Mouse (Mus musculus) neural tube, embryonic 10.5 days (tissue): ENCODE results near the gene Susd1.

Experiments
- DNase-seq: peaks from one replicate; pipeline ENCODE4 v3.0.0-alpha.2; 2017; ENCODE audit warnings: low spot score; ENCODE audit errors: extremely low spot score

Susd1 gene

DNA sequence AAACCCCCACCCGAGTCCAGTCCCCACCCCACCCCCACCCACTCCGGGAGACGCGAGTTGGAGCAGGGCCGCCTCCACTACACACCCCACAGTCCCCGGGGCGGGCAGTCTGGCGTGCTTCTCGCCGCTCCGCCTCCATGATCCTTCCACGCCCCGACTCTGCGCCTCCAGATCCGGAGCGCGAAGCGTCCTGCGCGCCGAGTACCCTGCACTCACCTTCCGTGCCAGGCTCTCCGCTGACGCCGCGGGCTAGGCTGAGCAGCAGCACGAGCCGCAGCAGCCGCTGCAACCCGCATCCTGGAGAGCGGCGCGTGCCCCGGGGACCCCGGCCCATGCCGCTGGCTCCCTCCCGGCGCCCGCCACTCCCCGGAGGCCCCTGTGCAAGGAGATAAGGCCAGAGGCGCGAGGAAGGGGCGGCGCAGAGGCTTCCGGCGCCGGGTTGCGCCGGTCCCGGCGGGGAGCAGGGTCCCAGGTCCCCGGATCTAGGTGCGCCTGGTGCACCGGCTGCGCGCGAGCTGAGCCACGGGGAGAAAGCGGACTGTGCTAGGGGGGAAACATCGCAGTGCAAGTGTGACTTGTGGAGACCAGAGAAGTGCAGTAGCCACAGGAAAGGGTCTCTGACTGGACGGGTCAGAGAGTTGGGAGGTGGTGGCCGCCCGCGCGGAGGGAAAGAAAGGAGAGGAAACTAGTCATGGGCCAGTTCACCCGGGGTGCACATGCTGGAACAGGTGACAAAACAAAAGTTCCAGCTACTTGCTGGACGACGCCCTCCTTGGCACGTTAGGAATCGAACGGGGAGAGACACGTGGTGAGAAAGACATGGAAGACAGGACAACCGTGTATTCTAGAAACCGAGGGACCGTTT, at the start of gene Susd1:
TSS of gene Susd1 (minus strand) at position 644 of the 865 bp plus-strand sequence.
- DNase-seq: peak; percentile 74

DNA sequence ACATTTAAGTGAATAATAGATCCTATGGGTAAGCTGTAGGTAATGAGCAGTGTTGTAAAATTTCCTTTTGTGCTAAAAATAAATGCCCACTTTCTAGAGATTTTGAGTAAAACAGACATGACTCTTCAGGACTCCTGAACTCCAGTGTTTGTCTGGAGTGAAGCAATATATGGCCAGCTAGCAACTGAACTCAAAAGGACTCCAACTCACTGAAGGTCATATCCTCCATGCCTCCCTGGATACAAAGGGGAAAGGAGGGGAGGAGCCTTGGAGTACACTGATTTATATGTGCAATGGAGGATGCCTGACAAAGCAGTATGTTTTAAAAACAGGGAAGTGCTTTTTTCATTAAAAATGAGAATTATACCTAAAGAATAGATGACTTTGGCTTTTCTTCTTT, 32.9 kb upstream of the Susd1 start:
- DNase-seq: no peak

- DNase-seq: no peak
These were observed 27.0 kb upstream of the Susd1 start for GRCm38 (mm10) chr4:59465449-59465848.

DNA sequence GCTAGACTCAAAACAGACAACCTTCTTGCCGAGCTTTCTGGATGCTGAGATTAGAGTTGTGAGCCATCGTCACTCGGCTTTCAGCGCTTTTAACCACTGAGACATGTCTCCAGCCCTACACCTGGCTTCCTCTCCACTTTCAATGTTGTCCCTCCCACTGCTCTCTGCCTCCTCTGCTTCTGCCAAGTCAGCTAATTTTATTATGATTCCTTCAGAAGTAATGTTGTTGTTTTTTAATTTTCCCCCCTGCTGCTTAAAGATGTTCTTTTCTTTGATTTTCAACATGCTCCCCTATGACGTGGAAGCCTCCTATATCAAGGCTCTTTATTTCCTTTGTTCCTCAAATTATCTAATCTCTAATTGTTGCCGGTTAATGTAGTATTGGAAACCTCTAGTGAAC, 26.2 kb upstream of the Susd1 start:
- no peak for DNase-seq

GRCm38 (mm10) chr4:59462494-59462893, 24.1 kb upstream of the Susd1 start:
- DNase-seq: no peak

DNA sequence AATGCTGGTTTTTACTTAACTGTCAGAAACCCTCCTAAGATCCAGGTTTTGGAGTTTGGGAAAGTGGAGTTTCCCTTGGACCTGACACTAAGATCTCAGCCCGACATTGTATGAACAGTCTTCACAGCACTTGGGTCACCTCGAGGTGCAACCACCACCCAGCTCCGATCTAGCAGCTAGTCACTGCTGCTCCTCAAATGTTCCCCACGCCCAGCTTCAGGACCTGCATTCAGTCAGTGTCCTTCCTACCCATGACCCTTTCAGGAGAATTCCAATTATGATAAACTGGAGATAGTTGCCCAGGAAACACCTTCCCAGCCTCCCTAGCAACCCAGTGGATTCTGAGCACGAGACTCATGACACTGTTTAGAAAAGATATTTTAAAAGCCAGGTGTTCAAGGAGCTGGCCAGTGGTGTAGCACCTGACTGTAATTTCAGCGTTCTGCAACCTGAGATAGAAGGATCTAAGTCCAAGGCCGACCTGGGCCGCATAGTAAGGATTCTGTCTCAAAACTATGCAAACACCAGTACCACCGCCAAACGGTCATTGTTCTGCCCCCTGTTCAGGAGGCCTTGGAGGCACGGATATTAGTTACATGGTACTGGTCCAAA, 22.8 kb upstream of the Susd1 start:
- DNase-seq: no peak

DNA sequence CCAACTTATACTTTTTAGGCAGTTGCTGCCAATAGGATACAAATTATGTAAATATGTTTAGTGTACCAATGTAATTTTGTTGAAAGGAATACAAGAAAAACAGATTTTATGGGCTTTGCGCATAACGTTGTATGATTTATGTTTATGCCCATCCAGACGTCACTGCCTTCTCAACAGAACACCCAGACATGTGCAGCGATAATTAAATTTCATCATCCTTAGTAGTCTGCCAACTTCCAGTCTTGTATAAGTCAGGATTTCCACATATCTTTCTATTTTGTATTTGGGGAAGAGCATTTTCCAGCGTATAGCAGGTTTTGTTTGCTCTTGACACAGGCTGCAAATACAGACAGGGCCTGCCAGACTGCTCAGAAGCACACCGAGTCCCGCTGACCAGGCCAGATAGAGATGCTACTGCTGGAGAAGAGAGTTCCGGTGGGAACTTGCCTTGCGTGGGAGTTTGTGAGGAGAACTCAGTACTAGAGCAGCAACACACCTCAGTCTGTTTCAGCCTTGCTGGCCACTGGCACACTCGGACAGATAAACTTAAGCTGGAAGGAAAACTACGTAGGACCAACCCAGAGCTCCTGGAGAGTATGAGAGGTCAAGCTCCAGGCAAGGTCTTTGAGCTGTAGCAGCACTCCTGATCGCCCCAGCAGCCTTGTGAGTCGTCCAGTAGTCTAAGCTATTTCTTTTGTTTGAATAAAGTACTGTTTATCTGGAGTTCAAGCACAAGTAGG, 21.0 kb upstream of the Susd1 start:
- DNase-seq: no peak

DNA sequence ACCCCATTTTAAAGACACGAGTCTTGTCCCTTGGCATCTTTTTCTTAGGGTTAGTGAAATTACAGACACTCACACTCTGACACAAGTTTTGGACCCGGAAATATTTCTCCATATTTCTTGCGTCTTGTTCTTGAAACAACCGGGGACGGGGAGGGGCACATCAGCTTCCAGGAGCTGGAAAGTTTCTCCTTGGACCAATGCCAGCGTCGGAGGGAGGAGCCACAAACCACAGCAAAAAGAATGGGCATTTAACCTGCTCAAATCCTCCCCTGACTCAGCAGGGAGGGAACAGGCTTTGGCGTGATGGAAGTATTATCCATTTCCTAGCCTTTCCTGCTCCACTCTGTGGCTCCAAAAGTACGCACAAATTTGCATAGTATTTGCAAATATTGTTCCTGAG, 19.5 kb upstream of the Susd1 start:
- DNase-seq: no peak

DNA sequence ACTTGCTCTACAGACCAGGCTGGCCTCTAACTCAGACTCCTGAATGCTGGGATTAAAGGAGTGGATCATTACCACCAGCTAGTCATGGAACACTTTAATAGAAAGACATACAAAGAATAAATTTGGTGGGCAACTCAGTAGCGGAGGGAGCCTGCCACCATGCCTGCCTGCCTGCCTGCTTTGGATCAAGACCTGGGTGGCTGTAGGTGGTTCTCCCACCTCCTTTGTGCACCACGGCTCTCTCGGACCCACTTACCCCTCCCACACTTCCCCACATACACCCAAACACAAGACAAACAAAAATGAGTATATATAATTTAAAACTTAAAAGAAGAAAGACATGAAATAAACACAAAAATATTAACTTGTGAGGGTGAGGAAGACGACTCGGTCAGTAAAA, 18.7 kb upstream of the Susd1 start:
- DNase-seq: no peak

DNA sequence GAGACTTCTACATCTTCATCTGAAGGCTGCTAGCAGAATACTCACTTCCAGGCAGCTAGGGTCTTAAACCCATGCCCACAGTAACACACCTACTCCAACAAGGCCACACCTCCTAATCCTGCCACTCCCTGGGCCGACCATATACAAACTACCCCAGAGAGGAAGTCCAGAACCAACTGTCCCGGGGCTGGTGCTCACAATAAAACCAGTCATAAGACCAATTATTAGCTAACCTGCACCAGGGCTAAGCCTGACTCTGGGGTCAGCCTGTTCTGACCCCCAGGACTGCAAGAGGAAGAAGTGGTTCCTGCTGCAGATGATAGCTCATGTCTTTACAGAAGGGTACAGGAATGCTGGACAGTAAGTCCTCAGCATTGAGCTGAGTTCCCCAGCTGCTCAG, 17.0 kb upstream of the Susd1 start:
- DNase-seq: peak; percentile 2

DNA sequence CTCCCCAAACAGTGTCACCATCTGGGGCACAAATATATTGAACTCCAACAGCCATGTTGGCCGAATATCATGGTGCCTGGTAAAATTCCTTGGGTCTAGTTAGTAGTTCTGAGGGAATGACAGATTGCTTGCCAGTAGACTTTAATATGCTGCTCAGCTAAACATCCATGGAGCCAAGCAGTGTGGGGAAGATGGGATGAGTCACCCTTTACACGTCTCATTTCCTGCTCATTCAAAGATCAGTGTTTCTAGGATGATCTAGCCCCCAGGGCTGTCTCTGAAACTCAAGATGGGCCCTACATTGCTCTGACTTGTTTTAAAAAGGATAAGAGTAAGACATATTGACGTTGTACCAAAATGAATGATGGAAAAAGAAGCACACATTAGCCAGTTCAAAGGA, 15.6 kb upstream of the Susd1 start:
- peak; percentile 5 for DNase-seq

DNA sequence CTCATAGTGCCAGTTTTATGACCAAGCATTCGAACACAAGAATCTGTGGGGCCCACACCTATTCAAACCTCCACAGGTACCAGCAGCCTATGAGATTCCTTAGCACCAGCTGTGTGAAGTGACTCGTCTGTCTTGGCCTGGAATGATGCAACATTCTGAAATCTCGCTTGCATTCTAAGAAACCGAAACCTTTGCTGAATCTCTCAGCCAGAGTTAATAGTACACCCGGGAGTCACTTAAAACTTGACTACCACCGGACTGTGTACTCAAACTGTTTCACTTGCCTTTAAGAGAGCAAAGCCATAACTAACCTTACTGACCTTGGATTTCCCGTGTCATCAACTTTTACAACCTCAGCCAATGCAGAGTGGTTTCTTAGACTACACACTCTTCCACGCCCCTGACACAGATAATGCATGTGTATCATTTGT, 14.1 kb upstream of the Susd1 start:
- DNase-seq: no peak

DNA sequence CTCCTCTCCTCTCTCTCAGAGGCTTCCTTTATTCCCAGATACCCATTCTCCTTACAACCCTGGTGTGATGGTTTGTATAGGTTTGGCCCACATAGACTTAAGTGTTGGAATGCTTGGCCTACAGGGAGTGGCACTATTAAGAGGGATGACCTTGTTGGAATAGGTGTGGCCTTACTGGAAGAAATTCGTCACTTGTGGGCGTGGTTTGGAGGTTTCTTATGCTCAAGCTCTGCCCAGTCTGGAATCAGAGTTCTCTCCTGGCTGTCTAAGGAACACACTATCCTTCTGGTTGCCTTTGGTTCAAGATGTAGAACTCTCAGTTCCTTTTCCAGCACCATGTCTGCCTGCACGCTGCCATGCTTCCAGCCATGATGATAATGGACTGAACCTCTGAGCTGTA, 12.5 kb upstream of the Susd1 start:
- no peak for DNase-seq

DNA sequence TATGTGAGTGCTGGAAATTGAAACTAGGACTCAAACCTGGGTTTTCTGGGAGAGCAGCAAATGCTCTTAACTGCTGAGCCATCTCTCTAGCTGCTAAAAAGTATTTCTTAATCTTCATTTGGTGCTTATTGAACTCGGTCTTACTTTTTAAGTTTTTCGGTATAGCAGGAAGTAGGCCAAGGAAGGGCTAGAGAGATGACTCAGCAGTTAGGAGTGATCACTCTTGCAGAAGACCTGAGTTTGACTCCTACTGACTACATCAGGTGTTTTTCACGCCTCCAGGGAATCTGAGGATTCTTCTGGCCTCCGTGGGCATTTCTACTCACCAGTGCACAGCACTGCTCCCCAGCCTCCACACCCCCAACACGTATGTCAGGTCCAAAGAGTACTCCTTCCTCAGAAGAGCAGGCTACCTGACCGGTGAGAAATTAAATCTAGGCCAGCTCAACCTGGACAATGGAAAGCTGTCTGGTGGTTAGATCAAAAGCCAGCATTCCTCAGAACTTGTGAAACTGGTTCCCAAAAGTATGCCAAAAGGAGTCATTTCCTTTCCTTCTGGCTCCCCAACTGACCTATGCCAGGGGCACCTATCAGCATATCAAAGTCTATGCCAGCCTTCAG, 11.9 kb upstream of the Susd1 start:
- no peak for DNase-seq

DNA sequence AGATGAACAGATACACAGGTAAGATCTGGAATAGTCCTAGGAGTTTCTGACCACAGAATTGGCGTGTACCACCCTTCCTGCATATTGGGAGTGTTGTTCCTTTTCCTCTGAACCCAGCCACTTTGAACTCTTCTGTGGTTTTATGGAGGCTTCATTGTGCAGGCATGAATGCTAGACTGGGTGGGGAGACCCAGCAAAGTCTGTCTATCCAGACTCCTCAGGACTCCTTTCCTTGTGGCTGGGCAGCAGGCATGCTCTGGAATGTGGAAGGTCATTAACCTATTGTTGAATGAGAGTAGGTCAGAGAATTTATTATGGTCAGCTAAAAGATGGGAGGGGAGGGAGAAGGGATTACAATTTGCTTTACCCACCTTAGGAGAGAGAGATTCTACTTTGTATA, 8.9 kb upstream of the Susd1 start:
- DNase-seq: no peak

GRCm38 (mm10) chr4:59445516-59445915, 7.1 kb upstream of the Susd1 start:
- DNase-seq: no peak

GRCm38 (mm10) chr4:59444994-59445393, 6.6 kb upstream of the Susd1 start:
- no peak for DNase-seq

DNA sequence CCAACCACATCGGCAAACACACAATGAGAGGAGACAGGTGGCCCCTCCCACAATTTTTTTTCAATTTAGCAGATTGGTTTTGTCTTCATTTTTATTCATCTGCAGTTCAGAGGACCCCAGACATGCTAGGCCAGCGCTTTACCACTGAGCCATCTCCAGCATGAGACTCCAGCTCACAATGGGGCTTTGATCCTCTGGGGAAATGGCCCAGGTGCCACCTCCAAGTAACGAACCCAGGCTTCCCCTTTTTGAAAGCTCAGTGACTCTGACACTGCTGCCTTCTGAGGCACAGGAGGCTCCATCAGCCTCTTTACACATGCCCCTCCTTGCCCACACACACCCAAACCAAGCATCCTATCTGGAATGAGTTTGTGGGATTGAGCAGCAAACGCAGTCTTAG, 5.7 kb upstream of the Susd1 start:
- DNase-seq: no peak

- no peak for DNase-seq
These were observed 2.8 kb upstream of the Susd1 start for GRCm38 (mm10) chr4:59441265-59441664.

GRCm38 (mm10) chr4:59439960-59440359, 1.5 kb upstream of the Susd1 start:
- DNase-seq: no peak

DNA sequence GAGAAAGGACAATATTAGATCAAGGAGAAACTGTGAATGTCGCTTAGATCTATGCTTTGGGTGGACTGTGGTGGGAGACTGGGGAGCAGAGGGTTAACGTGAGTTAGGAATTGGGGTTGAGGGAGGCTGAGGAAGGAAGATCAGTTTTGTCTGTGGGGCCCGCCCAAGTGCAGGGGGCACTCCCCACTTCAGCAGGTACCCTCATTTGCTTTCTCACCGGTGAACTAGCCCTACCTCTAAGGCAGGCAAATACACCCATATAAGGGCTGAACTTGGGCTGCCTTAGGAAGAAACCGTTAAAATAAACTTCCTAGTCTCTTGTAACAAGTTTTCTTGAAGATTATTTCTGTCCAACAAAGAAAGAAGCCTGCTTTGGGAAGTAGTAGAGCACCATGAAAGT, 608 bp upstream of the Susd1 start:
- DNase-seq: no peak

DNA sequence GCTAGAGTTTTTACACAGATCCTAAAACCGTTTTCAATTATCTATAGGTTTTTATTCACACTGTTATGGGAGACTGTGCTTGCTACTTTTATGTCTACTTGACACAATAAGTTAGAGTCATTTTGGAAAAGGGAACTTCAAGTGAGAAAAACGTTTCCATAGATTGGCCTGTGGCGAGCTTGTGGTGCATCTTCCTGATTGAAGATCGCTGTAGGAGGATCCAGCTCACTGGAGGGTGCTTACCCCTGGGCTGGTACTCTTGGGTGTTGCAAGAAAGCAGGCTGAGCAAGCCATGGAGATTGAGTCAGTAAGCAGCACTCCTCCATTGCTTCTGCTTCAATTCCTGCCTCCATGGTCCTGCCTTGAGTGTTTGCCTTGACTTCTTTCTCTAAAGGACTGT, 2.5 kb downstream of the Susd1 start:
- no peak for DNase-seq
